Mouse (Mus musculus): ENCODE results near the gene Colgalt1. TPM values are rescaled to one million over a fixed set of nuclear protein-coding genes. Genes with fewer than 3 reads are reported as not detected.

Gene Colgalt1
- polyA plus RNA-seq, 1 experiment from 2014 or later = 25.7 TPM

DNA sequence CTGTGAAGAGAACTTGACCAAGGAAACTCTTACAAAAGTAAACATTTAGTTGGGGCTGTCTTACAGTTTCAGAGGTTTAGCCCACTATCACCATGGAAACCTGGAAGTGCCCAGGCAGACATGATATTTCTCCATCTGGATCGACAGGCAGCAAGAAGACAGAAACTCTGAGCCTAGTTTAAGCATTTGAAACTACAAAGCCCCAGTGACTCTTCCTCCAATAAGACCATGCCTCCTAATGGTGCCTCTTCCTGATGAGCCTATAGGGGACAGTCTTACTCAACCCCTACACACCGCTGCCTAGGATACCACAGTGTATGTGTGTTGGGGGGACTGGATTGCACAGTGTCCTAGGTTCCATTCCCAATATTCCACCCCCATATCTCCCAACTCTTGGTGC is 63.3 kb downstream of the Colgalt1 start:
- ATAC-seq = no peak
- 45% methylated on average over 2 of the region's 2 CpGs for WGBS (ENCODE audit: insufficient replicate concordance)
- no peak overlapping the region for H3K4me3 ChIP-seq (ENCODE audit: low read depth, low read length)

More for the DNA sequence above, 63.3 kb downstream of the Colgalt1 start:
- Histone ChIP-seq H3K27me3 (ENCODE audit: insufficient read depth, low read length) (peaks cover 18% of the 10 kb centered on the region; the same call in 1 of the 2 replicates), H3K36me3 (replicated peaks; ENCODE audit: insufficient read depth, low read length) (no peaks in the 10 kb centered on the region), H3K4me2 (ENCODE audit: low read depth, low read length) (no peak overlapping the region), H3K4me1 (ENCODE audit: insufficient read depth) (peaks cover 33% of the 10 kb centered on the region), H3K9me3 (ENCODE audit: low read length) (no peaks in the 10 kb centered on the region), H3K27ac (ENCODE audit: low read depth) (no peak overlapping the region), H3K9ac (replicated peaks) (no peak overlapping the region)
- TF ChIP-seq EP300 (IDR thresholded peaks at IDR 0.05; ENCODE audit: low read depth) = no peak
- no peak for TF ChIP-seq CTCF (IDR thresholded peaks at IDR 0.05; ENCODE audit: low read depth)
- DNase-seq = no peak

Small RNAs within 50 kb of the gene (microRNA-seq; reads per million reads assigned to microRNA genes)
- not detected for gene Mir6769b

Other genes starting within 250 kb of the Colgalt1 start
- 62.8 and 64.6 TPM in 2 replicates for gene Use1, start 244.2 kb upstream of the Colgalt1 start, polyA plus RNA-seq (2015; fragmentation: Nextera tagmentation; extraction: Ambion mirVana)
- gene Ocel1, start 239.7 kb upstream of the Colgalt1 start, polyA plus RNA-seq (2015; fragmentation: Nextera tagmentation; extraction: Ambion mirVana) = 5.3 and 5.9 TPM in 2 replicates
- gene Nr2f6, start 229.0 kb upstream of the Colgalt1 start, polyA plus RNA-seq (2015; fragmentation: Nextera tagmentation; extraction: Ambion mirVana) = 38.0 and 46.6 TPM in 2 replicates
- gene Ushbp1, start 215.2 kb upstream of the Colgalt1 start, polyA plus RNA-seq (2015; fragmentation: Nextera tagmentation; extraction: Ambion mirVana) = 4.6 and 5.6 TPM in 2 replicates
- gene Babam1, start 214.1 kb upstream of the Colgalt1 start, polyA plus RNA-seq (2015; fragmentation: Nextera tagmentation; extraction: Ambion mirVana) = 40.0 and 40.7 TPM in 2 replicates
- gene Ankle1, start 205.0 kb upstream of the Colgalt1 start, polyA plus RNA-seq (2015; fragmentation: Nextera tagmentation; extraction: Ambion mirVana) = 11.4 and 11.9 TPM in 2 replicates
- 4.5 and 5.0 TPM in 2 replicates for gene Abhd8, start 147.3 kb upstream of the Colgalt1 start, polyA plus RNA-seq (2015; fragmentation: Nextera tagmentation; extraction: Ambion mirVana)
- 119 and 120 TPM in 2 replicates for gene Mrpl34, start 146.0 kb upstream of the Colgalt1 start, polyA plus RNA-seq (2015; fragmentation: Nextera tagmentation; extraction: Ambion mirVana)
- gene Dda1, start 141.8 kb upstream of the Colgalt1 start, polyA plus RNA-seq (2015; fragmentation: Nextera tagmentation; extraction: Ambion mirVana) = 30.3 and 31.0 TPM in 2 replicates
- 0.14 and 0.27 TPM in 2 replicates for gene Ano8, start 125.0 kb upstream of the Colgalt1 start, polyA plus RNA-seq (2015; fragmentation: Nextera tagmentation; extraction: Ambion mirVana)
- 4.5 and 4.9 TPM in 2 replicates for gene Gtpbp3, start 122.9 kb upstream of the Colgalt1 start, polyA plus RNA-seq (2015; fragmentation: Nextera tagmentation; extraction: Ambion mirVana)
- 29.1 and 31.1 TPM in 2 replicates for gene Plvap, start 99.2 kb upstream of the Colgalt1 start, polyA plus RNA-seq (2015; fragmentation: Nextera tagmentation; extraction: Ambion mirVana)
- 0.20 TPM in 1 of 2 replicates, not detected in the other for gene Ccdc194, start 85.3 kb upstream of the Colgalt1 start, polyA plus RNA-seq (2015; fragmentation: Nextera tagmentation; extraction: Ambion mirVana)
- gene Bst2, start 73.5 kb upstream of the Colgalt1 start, polyA plus RNA-seq (2015; fragmentation: Nextera tagmentation; extraction: Ambion mirVana) = 57.0 and 62.1 TPM in 2 replicates
- gene Mvb12a, start 68.1 kb upstream of the Colgalt1 start, polyA plus RNA-seq (2015; fragmentation: Nextera tagmentation; extraction: Ambion mirVana) = 61.7 and 62.5 TPM in 2 replicates
- gene Tmem221, start 52.1 kb upstream of the Colgalt1 start, polyA plus RNA-seq (2015; fragmentation: Nextera tagmentation; extraction: Ambion mirVana) = 0.62 and 0.66 TPM in 2 replicates
- 0.08 TPM in 1 of 2 replicates, not detected in the other for gene Nxnl1, start 44.4 kb upstream of the Colgalt1 start, polyA plus RNA-seq (2015; fragmentation: Nextera tagmentation; extraction: Ambion mirVana)
- gene Slc27a1, start 42.1 kb upstream of the Colgalt1 start, polyA plus RNA-seq (2015; fragmentation: Nextera tagmentation; extraction: Ambion mirVana) = 6.0 and 6.8 TPM in 2 replicates
- gene Pgls, start 18.8 kb upstream of the Colgalt1 start, polyA plus RNA-seq (2015; fragmentation: Nextera tagmentation; extraction: Ambion mirVana) = 153 and 158 TPM in 2 replicates
- 9.2 and 11.2 TPM in 2 replicates for gene Fam129c, start 13.3 kb upstream of the Colgalt1 start, polyA plus RNA-seq (2015; fragmentation: Nextera tagmentation; extraction: Ambion mirVana)
- gene Unc13a, start 60.8 kb downstream of the Colgalt1 start, polyA plus RNA-seq (2015; fragmentation: Nextera tagmentation; extraction: Ambion mirVana) = 0.25 and 0.36 TPM in 2 replicates
- 4.3 and 4.6 TPM in 2 replicates for gene Jak3, start 65.3 kb downstream of the Colgalt1 start, polyA plus RNA-seq (2015; fragmentation: Nextera tagmentation; extraction: Ambion mirVana)
- gene Insl3, start 78.2 kb downstream of the Colgalt1 start, polyA plus RNA-seq (2015; fragmentation: Nextera tagmentation; extraction: Ambion mirVana) = 1.3 and 2.8 TPM in 2 replicates
- gene B3gnt3, start 90.8 kb downstream of the Colgalt1 start, polyA plus RNA-seq (2015; fragmentation: Nextera tagmentation; extraction: Ambion mirVana) = 3.0 TPM in 2 replicates
- gene Fcho1, start 114.7 kb downstream of the Colgalt1 start, polyA plus RNA-seq (2015; fragmentation: Nextera tagmentation; extraction: Ambion mirVana) = 15.3 and 16.7 TPM in 2 replicates